Mouse (Mus musculus): ENCODE results near the gene Pde4b. TPM values are rescaled to one million over a fixed set of nuclear protein-coding genes. Genes with fewer than 3 reads are reported as not detected.
"Not testable (repeated sequence)": the region's sequence is repeated elsewhere in the genome, so short reads cannot be mapped to it uniquely, and the experiment has no call there.

Pde4b gene
- polyA plus RNA-seq, 1 experiment from 2014 or later = 7.7 TPM

DNA sequence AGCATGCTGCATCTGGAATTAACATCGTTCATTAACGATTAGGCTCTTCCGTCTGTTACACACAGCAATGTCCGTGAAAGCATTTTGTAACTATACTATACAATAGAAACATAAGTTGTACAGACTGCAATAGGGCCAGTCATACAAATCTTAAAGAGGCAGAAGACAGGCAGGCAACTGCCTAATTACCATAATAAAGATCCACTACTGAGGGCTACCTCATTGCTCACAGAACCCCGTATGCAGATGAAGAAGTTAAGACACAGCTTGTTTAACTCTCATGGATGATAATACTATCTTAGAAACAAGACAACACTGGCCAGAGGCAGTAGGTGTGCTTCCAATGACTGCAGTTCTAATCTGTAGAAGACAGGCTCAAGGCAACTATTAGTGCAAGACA is 405.6 kb downstream of the Pde4b start:
- Histone ChIP-seq H3K36me3 (ENCODE audit: control insufficient read depth, insufficient read depth, low read length) (no peaks in the 10 kb centered on the region), H3K9me3 (ENCODE audit: control insufficient read depth, low read length) (no peaks in the 10 kb centered on the region), H3K27ac (ENCODE audit: low read depth, low read length) (no peak overlapping the region), H3K27me3 (ENCODE audit: control insufficient read depth, insufficient read depth, low read length) (no peaks in the 10 kb centered on the region), H3K9ac (ENCODE audit: low read length) (no peak overlapping the region), H3K4me3 (ENCODE audit: low read depth, low read length) (no peak overlapping the region), H3K4me1 (replicated peaks; ENCODE audit: control insufficient read depth, insufficient read depth, low read length) (no peaks in the 10 kb centered on the region), H3K4me2 (ENCODE audit: low read depth, low read length, severe bottlenecking) (no peak overlapping the region)
- ATAC-seq (replicated peaks; ENCODE audit: low FRiP score) = peak; percentile 64; the same call in 1 of the 2 replicates
- no peak for DNase-seq (ENCODE audit: low spot score)
- 44% methylated on average over 5 of the region's 5 CpGs for WGBS

GRCm38 (mm10) chr4:102493342-102494128 is 406.2 kb downstream of the Pde4b start:
- no peaks in the 10 kb centered on the region for H3K36me3 ChIP-seq (ENCODE audit: control insufficient read depth, insufficient read depth, low read length)
- H3K9ac ChIP-seq (ENCODE audit: low read length) = no peak overlapping the region
- no peak overlapping the region for H3K4me3 ChIP-seq (ENCODE audit: low read depth, low read length)
- no peaks in the 10 kb centered on the region for H3K27me3 ChIP-seq (ENCODE audit: control insufficient read depth, insufficient read depth, low read length)
- no peaks in the 10 kb centered on the region for H3K9me3 ChIP-seq (ENCODE audit: control insufficient read depth, low read length)
- no peak overlapping the region for H3K4me2 ChIP-seq (ENCODE audit: low read depth, low read length, severe bottlenecking)
- 59% methylated on average over 4 of the region's 4 CpGs for WGBS
- H3K4me1 ChIP-seq (replicated peaks; ENCODE audit: control insufficient read depth, insufficient read depth, low read length) = no peaks in the 10 kb centered on the region
- ATAC-seq (replicated peaks; ENCODE audit: low FRiP score) (peak; percentile 66), DNase-seq (ENCODE audit: low spot score) (no peak)
- H3K27ac ChIP-seq (ENCODE audit: low read depth, low read length) = no peak overlapping the region

DNA sequence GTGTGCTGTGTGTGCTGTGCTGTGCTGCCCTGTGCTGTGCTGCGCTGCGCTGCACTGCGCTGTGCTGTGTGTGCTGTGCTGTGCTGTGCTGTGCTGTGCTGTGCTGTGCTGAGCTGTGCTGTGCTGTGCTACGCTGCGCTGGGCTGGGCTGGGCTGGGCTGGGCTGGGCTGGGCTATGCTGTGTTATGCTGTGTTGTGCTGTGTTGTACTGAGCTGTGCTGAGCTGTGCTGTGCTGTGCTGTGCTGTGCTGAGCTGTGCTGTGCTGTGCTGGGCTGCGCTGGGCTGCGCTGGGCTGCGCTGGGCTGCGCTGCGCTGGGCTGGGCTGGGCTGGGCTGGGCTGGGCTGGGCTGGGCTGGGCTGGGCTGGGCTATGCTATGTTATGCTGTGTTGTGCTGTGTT is 406.9 kb downstream of the Pde4b start:
- not testable (repeated sequence) for H3K27ac ChIP-seq (ENCODE audit: low read depth, low read length); H3K4me2 ChIP-seq (ENCODE audit: low read depth, low read length, severe bottlenecking); H3K27me3 ChIP-seq (ENCODE audit: control insufficient read depth, insufficient read depth, low read length); DNase-seq (ENCODE audit: low spot score); H3K4me3 ChIP-seq (ENCODE audit: low read depth, low read length); H3K4me1 ChIP-seq (replicated peaks; ENCODE audit: control insufficient read depth, insufficient read depth, low read length); H3K9me3 ChIP-seq (ENCODE audit: control insufficient read depth, low read length); H3K9ac ChIP-seq (ENCODE audit: low read length); H3K36me3 ChIP-seq (ENCODE audit: control insufficient read depth, insufficient read depth, low read length)
- WGBS = 93% methylated on average over 10 of the region's 10 CpGs
- 0 out of 2 replicates have a peak, but pooled peaks have one; percentile 53 for ATAC-seq (replicated peaks; ENCODE audit: low FRiP score)

GRCm38 (mm10) chr4:102495001-102495400 is 407.7 kb downstream of the Pde4b start:
- no peaks in the 10 kb centered on the region for H3K27me3 ChIP-seq (ENCODE audit: control insufficient read depth, insufficient read depth, low read length)
- no peak overlapping the region for H3K9ac ChIP-seq (ENCODE audit: low read length)
- H3K36me3 ChIP-seq (ENCODE audit: control insufficient read depth, insufficient read depth, low read length) = no peaks in the 10 kb centered on the region
- WGBS = 83% methylated on average over 5 of the region's 5 CpGs
- H3K4me1 ChIP-seq (replicated peaks; ENCODE audit: control insufficient read depth, insufficient read depth, low read length) = no peaks in the 10 kb centered on the region
- H3K4me3 ChIP-seq (ENCODE audit: low read depth, low read length) = no peak overlapping the region
- no peak overlapping the region for H3K4me2 ChIP-seq (ENCODE audit: low read depth, low read length, severe bottlenecking)
- H3K27ac ChIP-seq (ENCODE audit: low read depth, low read length) = no peak overlapping the region
- DNase-seq (ENCODE audit: low spot score) (no peak), ATAC-seq (replicated peaks; ENCODE audit: low FRiP score) (no peak)
- no peaks in the 10 kb centered on the region for H3K9me3 ChIP-seq (ENCODE audit: control insufficient read depth, low read length)

DNA sequence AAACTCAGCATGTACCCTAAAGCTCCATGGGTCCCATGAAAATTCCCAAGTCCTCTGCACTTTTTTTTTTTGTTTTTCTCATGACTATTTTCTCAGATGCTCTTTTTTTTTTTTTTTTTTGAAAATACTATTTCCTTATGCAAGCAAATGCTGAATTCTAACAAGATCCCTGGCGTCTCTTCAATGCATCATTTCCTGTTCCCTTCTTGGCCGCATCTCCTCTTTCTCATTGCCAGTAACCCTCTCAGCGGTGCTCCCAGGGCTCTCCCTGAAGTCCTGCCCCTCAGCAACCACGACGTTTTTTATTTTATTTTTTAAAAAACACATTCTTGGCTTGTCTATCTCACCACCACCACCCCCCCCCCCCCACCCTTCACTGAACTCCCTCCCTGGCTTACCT is 408.1 kb downstream of the Pde4b start:
- no peaks in the 10 kb centered on the region for H3K4me1 ChIP-seq (replicated peaks; ENCODE audit: control insufficient read depth, insufficient read depth, low read length)
- no peaks in the 10 kb centered on the region for H3K36me3 ChIP-seq (ENCODE audit: control insufficient read depth, insufficient read depth, low read length)
- H3K27ac ChIP-seq (ENCODE audit: low read depth, low read length) = no peak overlapping the region
- WGBS = 85% methylated on average over 5 of the region's 5 CpGs
- ATAC-seq (replicated peaks; ENCODE audit: low FRiP score) = no peak
- H3K4me2 ChIP-seq (ENCODE audit: low read depth, low read length, severe bottlenecking) = no peak overlapping the region
- H3K4me3 ChIP-seq (ENCODE audit: low read depth, low read length) = no peak overlapping the region
- H3K9ac ChIP-seq (ENCODE audit: low read length) = no peak overlapping the region
- no peak for DNase-seq (ENCODE audit: low spot score)
- H3K27me3 ChIP-seq (ENCODE audit: control insufficient read depth, insufficient read depth, low read length) = no peaks in the 10 kb centered on the region
- H3K9me3 ChIP-seq (ENCODE audit: control insufficient read depth, low read length) = no peaks in the 10 kb centered on the region

DNA sequence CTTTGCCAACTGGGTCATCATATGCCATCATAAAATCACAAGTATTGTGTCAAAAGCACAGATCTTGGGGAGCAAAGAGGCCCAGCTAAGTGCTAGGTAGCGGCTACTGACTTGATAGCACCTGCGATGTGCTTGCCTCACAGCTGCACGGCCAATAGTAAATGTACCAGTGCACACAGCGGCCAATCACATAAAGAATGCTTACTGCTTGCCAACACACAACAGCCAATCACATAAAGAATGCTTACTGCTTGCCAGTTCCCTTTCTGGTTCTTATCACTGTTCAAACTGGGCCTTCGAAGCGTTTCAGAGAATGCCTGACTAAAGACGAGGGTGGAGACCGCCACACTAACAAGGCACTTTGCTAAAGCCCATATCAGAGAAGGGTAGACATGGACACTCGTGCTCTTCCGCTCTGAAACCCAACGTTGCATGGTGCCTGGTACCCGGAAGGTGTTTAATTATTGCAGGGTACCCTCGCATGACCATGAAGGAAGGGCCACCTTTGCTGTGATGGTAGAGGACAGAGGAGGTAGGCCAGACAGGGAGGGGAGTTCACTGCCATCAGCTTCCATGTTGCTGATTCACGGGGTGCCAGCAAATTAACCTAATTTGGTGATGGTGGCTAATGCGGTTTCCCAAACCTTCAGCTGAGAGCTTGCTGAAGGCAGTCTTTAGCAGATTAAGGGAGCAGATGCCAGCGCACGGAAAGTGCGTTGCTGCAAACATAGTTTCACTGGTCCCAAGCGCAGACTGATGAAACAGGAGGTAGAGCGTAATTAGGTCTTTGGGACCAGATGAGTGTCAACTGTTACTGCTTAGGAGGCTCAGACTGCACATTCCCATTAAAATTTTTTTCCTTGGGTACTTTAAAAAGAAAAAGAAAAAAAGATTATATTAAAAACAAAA is 409.2 kb downstream of the Pde4b start:
- DNase-seq (ENCODE audit: low spot score) (no peak), ATAC-seq (replicated peaks; ENCODE audit: low FRiP score) (no peak)
- Histone ChIP-seq H3K27me3 (ENCODE audit: control insufficient read depth, insufficient read depth, low read length) (no peaks in the 10 kb centered on the region), H3K4me3 (ENCODE audit: low read depth, low read length) (no peak overlapping the region), H3K4me1 (replicated peaks; ENCODE audit: control insufficient read depth, insufficient read depth, low read length) (no peaks in the 10 kb centered on the region), H3K27ac (ENCODE audit: low read depth, low read length) (no peak overlapping the region), H3K9me3 (ENCODE audit: control insufficient read depth, low read length) (no peaks in the 10 kb centered on the region), H3K9ac (ENCODE audit: low read length) (no peak overlapping the region), H3K4me2 (ENCODE audit: low read depth, low read length, severe bottlenecking) (no peak overlapping the region), H3K36me3 (ENCODE audit: control insufficient read depth, insufficient read depth, low read length) (no peaks in the 10 kb centered on the region)
- 90% methylated on average over 20 of the region's 20 CpGs for WGBS

DNA sequence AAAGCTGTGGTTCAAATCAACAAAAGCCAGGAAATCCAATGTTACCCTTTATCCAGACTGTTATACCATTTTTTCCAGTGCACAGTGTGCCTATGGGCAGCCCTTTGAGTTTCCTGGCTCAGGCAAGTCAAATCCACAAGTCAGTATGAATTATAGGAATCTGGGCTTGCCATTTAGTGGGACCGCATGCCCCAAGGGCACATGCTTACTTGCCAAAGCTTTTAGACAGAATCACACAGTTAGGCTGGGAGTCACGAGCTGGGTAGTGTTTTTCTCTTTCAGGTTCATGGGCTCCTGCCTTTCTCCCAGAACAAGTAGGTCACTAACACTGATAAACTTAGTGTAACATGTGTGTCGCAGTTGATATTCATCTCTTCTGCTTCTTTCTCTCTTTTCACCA is 409.9 kb downstream of the Pde4b start:
- no peak for DNase-seq (ENCODE audit: low spot score)
- no peak overlapping the region for H3K9ac ChIP-seq (ENCODE audit: low read length)
- H3K4me3 ChIP-seq (ENCODE audit: low read depth, low read length) = no peak overlapping the region
- WGBS = 86% methylated on average over 3 of the region's 3 CpGs
- ATAC-seq (replicated peaks; ENCODE audit: low FRiP score) = no peak
- no peaks in the 10 kb centered on the region for H3K27me3 ChIP-seq (ENCODE audit: control insufficient read depth, insufficient read depth, low read length)
- H3K9me3 ChIP-seq (ENCODE audit: control insufficient read depth, low read length) = no peaks in the 10 kb centered on the region
- H3K27ac ChIP-seq (ENCODE audit: low read depth, low read length) = no peak overlapping the region
- no peaks in the 10 kb centered on the region for H3K4me1 ChIP-seq (replicated peaks; ENCODE audit: control insufficient read depth, insufficient read depth, low read length)
- H3K4me2 ChIP-seq (ENCODE audit: low read depth, low read length, severe bottlenecking) = no peak overlapping the region
- H3K36me3 ChIP-seq (ENCODE audit: control insufficient read depth, insufficient read depth, low read length) = no peaks in the 10 kb centered on the region

- no peaks in the 10 kb centered on the region for H3K36me3 ChIP-seq (ENCODE audit: control insufficient read depth, insufficient read depth, low read length)
- no peak for ATAC-seq (replicated peaks; ENCODE audit: low FRiP score)
- 90% methylated on average over 4 of the region's 4 CpGs for WGBS
- no peaks in the 10 kb centered on the region for H3K27me3 ChIP-seq (ENCODE audit: control insufficient read depth, insufficient read depth, low read length)
- H3K4me2 ChIP-seq (ENCODE audit: low read depth, low read length, severe bottlenecking) = no peak overlapping the region
- no peak overlapping the region for H3K9ac ChIP-seq (ENCODE audit: low read length)
- no peaks in the 10 kb centered on the region for H3K9me3 ChIP-seq (ENCODE audit: control insufficient read depth, low read length)
- DNase-seq (ENCODE audit: low spot score) = no peak
- no peak overlapping the region for H3K27ac ChIP-seq (ENCODE audit: low read depth, low read length)
- no peaks in the 10 kb centered on the region for H3K4me1 ChIP-seq (replicated peaks; ENCODE audit: control insufficient read depth, insufficient read depth, low read length)
- H3K4me3 ChIP-seq (ENCODE audit: low read depth, low read length) = no peak overlapping the region
Observed at GRCm38 (mm10) chr4:102498169-102498919, 411.0 kb downstream of the Pde4b start.
